Mouse (Mus musculus): ENCODE data around the gene Sfxn1. TPM values are rescaled to one million over a fixed set of nuclear protein-coding genes. Genes with fewer than 3 reads are reported as not detected.
A peak's percentile ranks its signal among the peaks of the same experiment; 100 is the strongest.

Gene Sfxn1
- polyA plus RNA-seq, 1 experiment from 2014 or later = 87.5 TPM

GRCm38 (mm10) chr13:54137756-54138410, 66.2 kb downstream of the Sfxn1 start:
- no peaks in the 10 kb centered on the region for H3K9me3 ChIP-seq (ENCODE audit: control insufficient read depth, low read length)

GRCm38 (mm10) chr13:54143788-54144187, 72.1 kb downstream of the Sfxn1 start:
- H3K27ac ChIP-seq (ENCODE audit: low read depth, low read length) = peak overlapping the region; percentile 42; the same call in 1 of the 2 replicates
- H3K4me1 ChIP-seq (replicated peaks; ENCODE audit: control insufficient read depth, insufficient read depth, low read length) = no peaks in the 10 kb centered on the region; the same call in 1 of the 2 replicates
- no peak overlapping the region for H3K9ac ChIP-seq (ENCODE audit: low read depth, low read length)
- no peaks in the 10 kb centered on the region for H3K27me3 ChIP-seq (ENCODE audit: control insufficient read depth, insufficient read depth, low read length)
- peaks cover 3% of the 10 kb centered on the region; the same call in 1 of the 2 replicates for H3K9me3 ChIP-seq (ENCODE audit: control insufficient read depth, low read length)
- H3K4me3 ChIP-seq (ENCODE audit: low read depth, low read length) = no peak overlapping the region
- DNase-seq (ENCODE audit: low spot score) = peak; percentile 58
- WGBS = 33% methylated on average over 5 of the region's 5 CpGs
- H3K4me2 ChIP-seq (replicated peaks; ENCODE audit: low read depth, low read length) = no peak overlapping the region
- peak; percentile 68 for ATAC-seq (ENCODE audit: low FRiP score)
- no peaks in the 10 kb centered on the region for H3K36me3 ChIP-seq (ENCODE audit: control insufficient read depth, insufficient read depth, low read length)

More at GRCm38 (mm10) chr13:54137756-54138410, 66.2 kb downstream of the Sfxn1 start:
- Histone ChIP-seq H3K9ac (ENCODE audit: low read depth, low read length) (no peak overlapping the region), H3K36me3 (ENCODE audit: control insufficient read depth, insufficient read depth, low read length) (no peaks in the 10 kb centered on the region), H3K27me3 (ENCODE audit: control insufficient read depth, insufficient read depth, low read length) (no peaks in the 10 kb centered on the region), H3K4me2 (replicated peaks; ENCODE audit: low read depth, low read length) (no peak overlapping the region), H3K4me3 (ENCODE audit: low read depth, low read length) (no peak overlapping the region), H3K27ac (ENCODE audit: low read depth, low read length) (no peak overlapping the region), H3K4me1 (replicated peaks; ENCODE audit: control insufficient read depth, insufficient read depth, low read length) (no peaks in the 10 kb centered on the region)
- WGBS = 85% methylated on average over 9 of the region's 9 CpGs
- DNase-seq (ENCODE audit: low spot score) = no peak
- ATAC-seq (ENCODE audit: low FRiP score) = no peak

GRCm38 (mm10) chr13:54144624-54145023, 73.0 kb downstream of the Sfxn1 start:
- Histone ChIP-seq H3K36me3 (ENCODE audit: control insufficient read depth, insufficient read depth, low read length) (no peaks in the 10 kb centered on the region), H3K27ac (ENCODE audit: low read depth, low read length) (no peak overlapping the region), H3K9ac (ENCODE audit: low read depth, low read length) (no peak overlapping the region), H3K27me3 (ENCODE audit: control insufficient read depth, insufficient read depth, low read length) (no peaks in the 10 kb centered on the region), H3K4me2 (replicated peaks; ENCODE audit: low read depth, low read length) (no peak overlapping the region), H3K4me1 (replicated peaks; ENCODE audit: control insufficient read depth, insufficient read depth, low read length) (no peaks in the 10 kb centered on the region; the same call in 1 of the 2 replicates), H3K9me3 (ENCODE audit: control insufficient read depth, low read length) (peaks cover 3% of the 10 kb centered on the region; the same call in 1 of the 2 replicates), H3K4me3 (ENCODE audit: low read depth, low read length) (no peak overlapping the region)
- 65% methylated on average over 5 of the region's 5 CpGs for WGBS
- ATAC-seq (ENCODE audit: low FRiP score) (no peak), DNase-seq (ENCODE audit: low spot score) (no peak)

- no peaks in the 10 kb centered on the region for H3K36me3 ChIP-seq (ENCODE audit: control insufficient read depth, insufficient read depth, low read length)
- no peak overlapping the region for H3K4me2 ChIP-seq (replicated peaks; ENCODE audit: low read depth, low read length)
- H3K9ac ChIP-seq (ENCODE audit: low read depth, low read length) = no peak overlapping the region
- H3K27ac ChIP-seq (ENCODE audit: low read depth, low read length) = no peak overlapping the region
- H3K4me3 ChIP-seq (ENCODE audit: low read depth, low read length) = no peak overlapping the region
- no peaks in the 10 kb centered on the region; the same call in 1 of the 2 replicates for H3K4me1 ChIP-seq (replicated peaks; ENCODE audit: control insufficient read depth, insufficient read depth, low read length)
- peaks cover 3% of the 10 kb centered on the region; the same call in 1 of the 2 replicates for H3K9me3 ChIP-seq (ENCODE audit: control insufficient read depth, low read length)
- ATAC-seq (ENCODE audit: low FRiP score) = no peak
- no peaks in the 10 kb centered on the region for H3K27me3 ChIP-seq (ENCODE audit: control insufficient read depth, insufficient read depth, low read length)
- WGBS = 96% methylated on average over 1 of the region's 1 CpGs
- DNase-seq (ENCODE audit: low spot score) = peak; percentile 21
Observed at GRCm38 (mm10) chr13:54147328-54147727, 75.7 kb downstream of the Sfxn1 start.

- H3K27ac ChIP-seq (ENCODE audit: low read depth, low read length) = no peak overlapping the region
- no peaks in the 10 kb centered on the region for H3K36me3 ChIP-seq (ENCODE audit: control insufficient read depth, insufficient read depth, low read length)
- no peaks in the 10 kb centered on the region for H3K9me3 ChIP-seq (ENCODE audit: control insufficient read depth, low read length)
- no peak overlapping the region for H3K4me3 ChIP-seq (ENCODE audit: low read depth, low read length)
- DNase-seq (ENCODE audit: low spot score) (no peak), ATAC-seq (ENCODE audit: low FRiP score) (no peak)
- no peaks in the 10 kb centered on the region for H3K27me3 ChIP-seq (ENCODE audit: control insufficient read depth, insufficient read depth, low read length)
- H3K4me2 ChIP-seq (replicated peaks; ENCODE audit: low read depth, low read length) = no peak overlapping the region
- H3K9ac ChIP-seq (ENCODE audit: low read depth, low read length) = no peak overlapping the region
- WGBS = 92% methylated on average over 1 of the region's 1 CpGs
- H3K4me1 ChIP-seq (replicated peaks; ENCODE audit: control insufficient read depth, insufficient read depth, low read length) = no peaks in the 10 kb centered on the region
Observed at GRCm38 (mm10) chr13:54152421-54152820, 80.8 kb downstream of the Sfxn1 start.

GRCm38 (mm10) chr13:54152911-54153310, 81.2 kb downstream of the Sfxn1 start:
- H3K9me3 ChIP-seq (ENCODE audit: control insufficient read depth, low read length) = no peaks in the 10 kb centered on the region

GRCm38 (mm10) chr13:54153672-54154218, 82.1 kb downstream of the Sfxn1 start:
- no peaks in the 10 kb centered on the region for H3K36me3 ChIP-seq (ENCODE audit: control insufficient read depth, insufficient read depth, low read length)
- H3K4me3 ChIP-seq (ENCODE audit: low read depth, low read length) = no peak overlapping the region
- DNase-seq (ENCODE audit: low spot score) (no peak), ATAC-seq (ENCODE audit: low FRiP score) (no peak)
- no peaks in the 10 kb centered on the region for H3K9me3 ChIP-seq (ENCODE audit: control insufficient read depth, low read length)
- H3K9ac ChIP-seq (ENCODE audit: low read depth, low read length) = no peak overlapping the region
- no peak overlapping the region for H3K4me2 ChIP-seq (replicated peaks; ENCODE audit: low read depth, low read length)
- H3K27me3 ChIP-seq (ENCODE audit: control insufficient read depth, insufficient read depth, low read length) = no peaks in the 10 kb centered on the region
- peaks cover 3% of the 10 kb centered on the region; the same call in 1 of the 2 replicates for H3K4me1 ChIP-seq (replicated peaks; ENCODE audit: control insufficient read depth, insufficient read depth, low read length)
- no peak overlapping the region for H3K27ac ChIP-seq (ENCODE audit: low read depth, low read length)
- 19% methylated on average over 9 of the region's 9 CpGs for WGBS

More at GRCm38 (mm10) chr13:54152911-54153310, 81.2 kb downstream of the Sfxn1 start:
- no peak for ATAC-seq (ENCODE audit: low FRiP score)
- H3K27ac ChIP-seq (ENCODE audit: low read depth, low read length) = no peak overlapping the region
- H3K36me3 ChIP-seq (ENCODE audit: control insufficient read depth, insufficient read depth, low read length) = no peaks in the 10 kb centered on the region
- no peaks in the 10 kb centered on the region for H3K4me1 ChIP-seq (replicated peaks; ENCODE audit: control insufficient read depth, insufficient read depth, low read length)
- H3K4me2 ChIP-seq (replicated peaks; ENCODE audit: low read depth, low read length) = no peak overlapping the region
- WGBS = 60% methylated on average over 7 of the region's 7 CpGs
- H3K9ac ChIP-seq (ENCODE audit: low read depth, low read length) = no peak overlapping the region
- no peak for DNase-seq (ENCODE audit: low spot score)
- H3K4me3 ChIP-seq (ENCODE audit: low read depth, low read length) = no peak overlapping the region
- no peaks in the 10 kb centered on the region for H3K27me3 ChIP-seq (ENCODE audit: control insufficient read depth, insufficient read depth, low read length)

- ATAC-seq (ENCODE audit: low FRiP score) = no peak
- H3K4me1 ChIP-seq (replicated peaks; ENCODE audit: control insufficient read depth, insufficient read depth, low read length) = peaks cover 9% of the 10 kb centered on the region; the same call in 1 of the 2 replicates
- WGBS = 92% methylated on average over 2 of the region's 2 CpGs
- no peak overlapping the region for H3K4me3 ChIP-seq (ENCODE audit: low read depth, low read length)
- no peak for DNase-seq (ENCODE audit: low spot score)
- no peak overlapping the region for H3K27ac ChIP-seq (ENCODE audit: low read depth, low read length)
- H3K9ac ChIP-seq (ENCODE audit: low read depth, low read length) = no peak overlapping the region
- no peak overlapping the region for H3K4me2 ChIP-seq (replicated peaks; ENCODE audit: low read depth, low read length)
- no peaks in the 10 kb centered on the region for H3K36me3 ChIP-seq (ENCODE audit: control insufficient read depth, insufficient read depth, low read length)
- no peaks in the 10 kb centered on the region for H3K9me3 ChIP-seq (ENCODE audit: control insufficient read depth, low read length)
- H3K27me3 ChIP-seq (ENCODE audit: control insufficient read depth, insufficient read depth, low read length) = no peaks in the 10 kb centered on the region
Observed at GRCm38 (mm10) chr13:54155822-54156221, 84.2 kb downstream of the Sfxn1 start.
